Mouse (Mus musculus) cerebellum, adult 2 months (tissue): Measurements from ENCODE around the gene Gm45618. TPM values are rescaled to one million over a fixed set of nuclear protein-coding genes. Genes with fewer than 3 reads are reported as not detected.
"Not testable (repeated sequence)": the region's sequence is repeated elsewhere in the genome, so short reads cannot be mapped to it uniquely, and the experiment has no call there.

Experiments used
- DNase-seq, 2 experiments: peaks; one replicate each; pipeline ENCODE4 v3.0.0; 2021
- H3K27ac ChIP-seq: fragments of 200-500 bp; 2 replicates; pipeline ENCODE4 v1.5.1; 2012; ENCODE audit warnings: low read length, control low read depth, inconsistent platforms; ENCODE audit not compliant: insufficient read depth
- H3K27me3 ChIP-seq: fragments of 200-500 bp; 2 replicates; pipeline ENCODE4 v1.6.1; 2012; ENCODE audit warnings: inconsistent platforms, mild to moderate bottlenecking, low read length, moderate library complexity; ENCODE audit not compliant: control insufficient read depth, insufficient read depth
- H3K4me1 ChIP-seq: fragments of 200-500 bp; 2 replicates; pipeline ENCODE4 v1.6.1; 2011; ENCODE audit warnings: low read length; ENCODE audit not compliant: control insufficient read depth, insufficient read depth
- H3K4me3 ChIP-seq: fragments of 200-500 bp; replicated peaks from 2 replicates; pipeline ENCODE3; 2011; ENCODE audit warnings: mild to moderate bottlenecking, low read depth, low read length, control low read depth; ENCODE audit not compliant: insufficient read depth
- CTCF ChIP-seq: fragments of 200-500 bp; IDR thresholded peaks from 2 replicates; pipeline ENCODE4 v1.5.1; 2011; ENCODE audit warnings: low read depth, mild to moderate bottlenecking, control low read depth, low read length, moderate library complexity, borderline replicate concordance; ENCODE audit not compliant: insufficient read depth
- POLR2A ChIP-seq: fragments of 200-500 bp; IDR thresholded peaks from 2 replicates; pipeline ENCODE4 v1.6.1; 2011; ENCODE audit warnings: low read length, control low read depth, borderline replicate concordance; ENCODE audit not compliant: insufficient read depth
- WGBS: fragments of 180-500 bp; shearing (Covaris S2); methylation state at CpG from one replicate; pipeline ENCODE4 v1.1.7; 2018; 5-methylcytosine and 5-hydroxymethylcytosine counted together
- polyA plus RNA-seq: library from polyadenylated mRNA; depleted of rRNA; stranded (reverse); fragments of >200 nt; gene quantifications from 2 replicates; pipeline ENCODE4 v1.2.3, GENCODE M21; 2012; rRNA removed

Gene Gm45618
- polyA plus RNA-seq: not detected in 2 replicates

- H3K27me3 ChIP-seq, H3K27ac ChIP-seq, DNase-seq, H3K4me3 ChIP-seq, H3K4me1 ChIP-seq: not testable (repeated sequence)
- 92% methylated on average over 1 of the region's 1 CpGs for WGBS
These were observed at the start of gene Gm45618 for GRCm38 (mm10) chr7:142120629-142121028. Gene Gm45618, minus strand, starts transcription at chr7:142120729.

- 53% methylated on average over 3 of the region's 3 CpGs for WGBS
- DNase-seq: no peak
- Histone ChIP-seq H3K4me3 (no peak overlapping the region), H3K27ac (no peak overlapping the region), H3K27me3 (no peaks in the 10 kb centered on the region), H3K4me1 (no peaks in the 10 kb centered on the region)
- TF ChIP-seq POLR2A (no peak), CTCF (no peak)
These were observed 49.3 kb upstream of the Gm45618 start for GRCm38 (mm10) chr7:142169836-142170235.

DNA sequence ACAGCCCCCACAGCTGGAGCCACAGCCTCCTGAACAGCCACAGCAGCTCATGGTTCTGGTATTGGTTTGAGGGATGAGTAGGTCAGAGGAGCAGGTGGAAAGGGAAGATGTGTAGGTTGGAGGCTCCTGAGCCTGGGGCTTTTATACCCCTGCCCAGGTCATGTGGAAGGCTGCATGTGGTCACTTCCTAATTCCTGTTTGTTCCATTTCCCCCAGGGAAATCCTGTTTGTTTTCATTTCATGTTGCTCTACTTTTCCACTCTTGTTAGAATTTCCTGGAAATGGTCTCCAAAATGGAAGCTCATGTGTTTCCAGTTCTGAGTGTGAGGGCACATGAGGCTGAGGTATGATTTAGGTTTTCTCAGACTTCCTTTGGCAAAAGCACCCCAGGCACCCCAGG, 45.1 kb upstream of the Gm45618 start, which contains the start of gene Gm4553:
TSS of gene Gm4553 (minus strand) at position 101 of the 400 bp plus-strand sequence.
- not testable (repeated sequence) for DNase-seq, H3K4me3 ChIP-seq, H3K27ac ChIP-seq, H3K27me3 ChIP-seq, H3K4me1 ChIP-seq

GRCm38 (mm10) chr7:142159366-142159765, 38.8 kb upstream of the Gm45618 start:
- no peak for TF ChIP-seq CTCF
- TF ChIP-seq POLR2A: no peak
- WGBS: 86% methylated on average over 3 of the region's 3 CpGs

DNA sequence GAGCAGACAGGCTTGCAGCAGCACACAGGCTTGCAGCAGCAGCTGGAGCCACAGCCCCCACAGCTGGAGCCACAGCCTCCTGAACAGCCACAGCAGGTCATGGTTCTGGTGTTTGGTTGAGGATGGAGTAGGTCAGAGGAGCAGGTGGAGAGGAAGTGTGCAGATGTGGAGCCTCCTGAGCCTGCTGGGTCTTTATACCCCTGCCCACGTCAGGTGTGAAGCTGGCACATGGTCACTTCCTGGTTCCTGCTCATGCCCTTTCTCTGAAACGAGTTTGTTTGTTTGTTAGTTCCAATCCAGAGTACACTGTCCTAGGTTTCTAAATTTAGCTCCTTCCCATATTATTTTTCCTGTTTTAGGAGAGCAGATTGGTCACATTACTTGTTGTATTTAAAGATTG, 36.5 kb upstream of the Gm45618 start, which contains the start of gene Gm29735:
TSS of gene Gm29735 (minus strand) at position 101 of the 400 bp plus-strand sequence.
- H3K27me3 ChIP-seq, H3K4me3 ChIP-seq, DNase-seq, H3K4me1 ChIP-seq, H3K27ac ChIP-seq: not testable (repeated sequence)
- WGBS: 50% methylated on average over 2 of the region's 2 CpGs

More at GRCm38 (mm10) chr7:142159366-142159765, 38.8 kb upstream of the Gm45618 start:
- DNase-seq: no peak
- Histone ChIP-seq H3K4me1 (no peaks in the 10 kb centered on the region), H3K27me3 (no peaks in the 10 kb centered on the region), H3K4me3 (no peak overlapping the region), H3K27ac (no peak overlapping the region)

GRCm38 (mm10) chr7:142155308-142155707, 34.8 kb upstream of the Gm45618 start:
- H3K27me3 ChIP-seq: no peaks in the 10 kb centered on the region
- 25% methylated on average over 1 of the region's 1 CpGs for WGBS

DNA sequence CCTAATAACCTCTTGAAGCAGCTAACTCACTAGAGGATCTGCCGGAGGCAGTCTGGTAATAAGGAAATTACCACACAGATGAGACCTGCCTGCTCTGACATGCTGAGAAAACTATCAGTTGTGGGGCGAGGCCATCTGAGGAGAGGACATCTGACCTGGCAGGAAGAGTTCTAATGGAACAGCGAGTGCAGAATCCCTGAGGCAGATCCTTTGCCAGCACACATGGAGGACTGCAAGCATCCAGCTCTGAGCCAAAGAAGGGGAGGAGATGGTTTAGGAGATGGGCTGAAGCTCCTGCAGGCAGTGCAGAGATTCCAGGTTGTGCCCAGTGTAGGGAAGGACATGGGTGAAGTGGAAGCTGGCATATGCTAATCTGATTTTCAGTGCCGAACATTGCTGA, 31.7 kb upstream of the Gm45618 start:
- H3K4me3 ChIP-seq: no peak overlapping the region
- H3K27me3 ChIP-seq: no peaks in the 10 kb centered on the region
- WGBS: 35% methylated on average over 4 of the region's 4 CpGs
- no peaks in the 10 kb centered on the region for H3K4me1 ChIP-seq
- H3K27ac ChIP-seq: no peak overlapping the region
- no peak for TF ChIP-seq POLR2A
- no peak for TF ChIP-seq CTCF
- peak in 1 of 2 experiments; percentile 2 for DNase-seq

More at GRCm38 (mm10) chr7:142155308-142155707, 34.8 kb upstream of the Gm45618 start:
- Histone ChIP-seq H3K4me1 (no peaks in the 10 kb centered on the region), H3K4me3 (no peak overlapping the region), H3K27ac (no peak overlapping the region)
- no peak for DNase-seq
- TF ChIP-seq POLR2A: no peak
- TF ChIP-seq CTCF: no peak

DNA sequence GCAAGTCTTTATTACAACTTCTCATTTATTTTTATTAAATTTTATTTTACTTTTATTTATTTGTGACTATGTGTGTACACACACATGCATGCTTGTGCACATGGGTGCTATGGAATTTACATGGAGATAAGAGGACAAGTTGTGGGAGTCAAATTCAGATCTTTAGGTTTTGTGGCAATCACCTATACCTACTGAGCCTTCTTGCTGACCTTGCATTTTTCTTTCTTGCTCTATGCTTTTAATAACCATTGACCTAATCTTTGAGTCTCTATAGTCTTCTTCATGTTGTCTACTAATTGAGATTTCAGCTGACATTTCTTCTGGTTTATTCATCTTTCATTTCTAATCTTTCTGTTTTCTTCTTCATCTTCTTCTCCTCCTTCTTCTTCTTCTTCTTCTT, 28.1 kb upstream of the Gm45618 start:
- TF ChIP-seq CTCF: no peak
- Histone ChIP-seq H3K27me3 (no peaks in the 10 kb centered on the region), H3K4me1 (no peaks in the 10 kb centered on the region), H3K27ac (no peak overlapping the region), H3K4me3 (no peak overlapping the region)
- DNase-seq: no peak

DNA sequence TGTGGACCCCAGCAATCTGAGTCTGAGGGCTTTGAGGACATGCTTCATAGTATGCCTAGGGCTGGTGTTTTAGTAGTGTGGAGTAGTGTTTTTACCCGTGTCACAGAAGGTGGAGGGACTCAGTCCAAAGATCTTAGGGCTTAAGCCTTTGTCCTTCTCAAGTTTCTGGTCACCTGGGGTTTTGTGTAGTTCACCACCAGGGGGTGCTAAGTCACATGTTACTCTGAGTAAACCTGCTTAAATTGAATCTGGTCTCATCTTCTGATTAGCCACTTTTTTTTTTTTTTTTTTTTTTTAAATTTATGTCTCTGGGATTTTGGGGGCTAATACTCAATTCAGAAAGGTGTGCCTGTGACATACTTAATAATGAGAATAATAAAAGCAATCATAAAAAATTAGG, 25.5 kb upstream of the Gm45618 start:
- TF ChIP-seq POLR2A (no peak), CTCF (0 out of 2 replicates have a peak, but pooled peaks have one; percentile 6)
- Histone ChIP-seq H3K27ac (no peak overlapping the region), H3K4me1 (no peaks in the 10 kb centered on the region), H3K27me3 (no peaks in the 10 kb centered on the region), H3K4me3 (no peak overlapping the region)
- peak; percentile 15 to 26 for DNase-seq
- WGBS: 10% methylated on average over 1 of the region's 1 CpGs
